Mouse (Mus musculus) kidney, postnatal 36 days (tissue): ENCODE results near the gene Tbc1d7.

Experiments
- DNase-seq, 2 experiments: peaks; one replicate each; pipeline ENCODE4 v3.0.0; 2021 to 2022; ENCODE audit warnings: mixed read lengths in 2 of 2

The Tbc1d7 gene

DNA sequence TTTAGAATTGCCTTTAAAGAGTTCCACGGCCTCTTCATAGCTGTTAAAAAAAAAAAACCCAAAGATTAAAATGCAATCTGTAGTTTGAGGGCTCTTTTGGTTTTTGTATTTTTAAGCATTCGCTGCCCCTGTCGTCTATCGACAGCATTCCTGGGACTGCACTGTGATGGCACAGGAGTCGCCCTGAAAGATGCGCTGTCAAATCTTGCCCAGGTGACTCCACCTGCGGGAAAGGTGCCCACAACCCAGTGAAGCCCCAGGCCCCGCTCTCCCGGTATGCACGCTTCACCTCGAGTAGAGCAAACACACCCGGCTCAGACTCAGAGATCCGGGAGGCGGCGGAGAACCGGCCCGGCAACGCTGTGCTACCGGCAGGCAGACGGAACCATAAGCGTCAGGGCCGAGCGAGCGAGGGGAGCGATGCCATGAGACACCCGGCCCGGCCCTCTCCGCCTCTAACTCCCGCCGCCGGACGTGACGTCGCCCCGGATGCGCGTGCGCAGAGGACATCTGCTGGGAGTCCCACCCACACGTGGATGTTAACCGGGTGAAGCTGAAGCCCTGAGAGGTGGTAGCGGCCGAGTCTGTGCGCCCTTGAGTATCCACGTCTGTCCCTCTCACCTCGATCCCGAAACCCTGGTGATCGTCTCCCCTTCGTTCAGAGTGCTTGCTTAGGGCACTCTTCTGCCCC lies at the start of gene Tbc1d7:
Gene Tbc1d7 (minus strand): TSS at position 482 of the 691 bp plus-strand sequence.
- peak; percentile 98 to 100 for DNase-seq

DNA sequence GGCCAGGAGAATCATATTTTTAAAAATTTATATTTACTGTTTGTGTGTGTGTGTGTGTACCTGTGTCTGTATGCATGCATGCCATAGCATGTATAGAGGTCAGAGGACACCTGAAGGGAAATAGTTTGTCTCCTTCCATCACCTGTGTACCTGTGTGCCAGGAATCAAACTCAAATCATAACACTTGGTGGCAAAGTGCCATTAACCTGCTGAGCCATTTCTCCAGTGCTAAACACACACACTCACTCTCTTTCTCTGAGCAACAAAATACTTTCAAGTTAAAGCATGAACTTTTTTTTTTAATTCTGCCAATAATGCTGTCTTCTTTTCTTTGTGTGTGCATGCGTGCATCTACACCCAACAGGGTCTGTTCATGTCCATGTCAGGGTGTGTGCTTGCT lies 49.3 kb upstream of the Tbc1d7 start:
- DNase-seq = no peak

DNA sequence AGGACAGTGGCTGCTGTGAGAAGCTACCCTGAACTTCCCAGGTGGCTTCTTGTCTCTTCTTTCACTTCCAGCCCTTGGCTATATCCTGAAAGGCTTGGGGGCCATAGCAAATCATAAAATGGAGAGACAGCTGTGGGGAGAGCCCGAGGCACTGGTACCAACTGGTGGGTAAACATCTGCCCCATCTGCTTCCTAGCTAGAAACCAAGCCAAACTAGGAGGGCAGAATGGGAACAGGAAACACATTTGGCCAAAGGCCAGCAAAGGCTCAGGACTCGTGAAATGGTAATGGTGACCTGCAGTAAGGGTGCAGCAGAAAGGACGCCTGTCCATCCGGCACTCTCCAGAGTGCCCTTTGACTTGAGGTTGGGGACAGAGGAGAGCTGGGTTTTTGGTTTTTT lies 47.5 kb upstream of the Tbc1d7 start:
- DNase-seq = peak; percentile 42 to 63

DNA sequence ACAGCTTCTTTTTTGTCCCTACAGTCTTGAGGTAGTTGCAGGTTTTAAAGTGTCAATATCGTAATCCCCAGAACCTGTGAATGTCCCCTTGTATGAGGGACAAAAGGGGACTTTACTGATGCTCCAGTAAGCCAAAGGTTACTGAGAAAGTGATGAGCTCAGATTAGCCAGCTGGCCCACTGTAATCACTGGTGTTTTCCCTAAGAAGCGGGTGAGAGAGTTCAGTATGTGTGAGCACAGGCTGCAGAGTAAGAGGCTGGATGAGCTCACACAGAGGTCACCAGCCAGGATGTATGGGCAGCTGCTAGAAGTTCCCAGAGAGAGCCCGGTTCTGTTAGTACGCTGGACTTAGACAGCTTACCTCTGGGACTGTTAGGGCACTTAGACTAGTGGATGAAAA lies 47.0 kb upstream of the Tbc1d7 start:
- DNase-seq = no peak

DNA sequence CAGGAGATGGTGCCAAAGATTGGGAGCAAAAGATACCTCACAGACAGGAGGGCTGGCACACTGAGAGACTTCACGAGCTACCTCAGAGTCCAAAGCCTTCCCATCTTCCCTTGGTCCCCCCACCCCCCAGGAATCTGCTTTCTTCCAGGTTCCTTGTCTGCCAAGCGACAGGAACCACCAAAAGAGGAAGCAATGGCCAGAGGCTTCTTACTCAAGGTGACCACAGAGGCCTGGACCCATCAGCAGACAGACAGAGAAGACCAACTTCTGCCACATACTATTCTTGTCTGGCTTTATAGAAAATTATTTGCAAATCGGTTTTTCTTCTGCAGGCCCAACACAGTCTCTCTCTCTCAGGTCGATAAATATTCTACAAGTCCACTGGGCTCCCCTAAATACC lies 46.4 kb upstream of the Tbc1d7 start:
- no peak for DNase-seq

DNA sequence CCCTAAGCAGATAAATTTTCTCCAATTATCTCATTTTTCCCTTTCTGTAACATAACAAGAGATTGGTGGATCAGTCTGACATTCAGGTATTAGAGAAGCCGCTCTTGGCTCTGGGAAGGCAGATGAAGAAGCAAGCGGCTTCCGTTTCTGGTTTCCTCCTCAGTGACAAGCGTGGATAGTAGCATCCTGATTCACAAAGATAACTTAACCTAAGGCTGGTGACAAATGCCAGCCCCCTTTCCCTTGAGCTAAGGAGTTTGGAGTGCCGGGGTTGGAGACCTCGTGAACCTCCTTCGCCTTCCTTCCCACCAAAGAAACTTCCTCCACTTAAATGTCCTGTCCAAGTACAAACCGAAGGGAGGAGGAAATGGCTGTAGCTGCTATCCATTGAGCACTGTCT lies 45.8 kb upstream of the Tbc1d7 start:
- DNase-seq = no peak

DNA sequence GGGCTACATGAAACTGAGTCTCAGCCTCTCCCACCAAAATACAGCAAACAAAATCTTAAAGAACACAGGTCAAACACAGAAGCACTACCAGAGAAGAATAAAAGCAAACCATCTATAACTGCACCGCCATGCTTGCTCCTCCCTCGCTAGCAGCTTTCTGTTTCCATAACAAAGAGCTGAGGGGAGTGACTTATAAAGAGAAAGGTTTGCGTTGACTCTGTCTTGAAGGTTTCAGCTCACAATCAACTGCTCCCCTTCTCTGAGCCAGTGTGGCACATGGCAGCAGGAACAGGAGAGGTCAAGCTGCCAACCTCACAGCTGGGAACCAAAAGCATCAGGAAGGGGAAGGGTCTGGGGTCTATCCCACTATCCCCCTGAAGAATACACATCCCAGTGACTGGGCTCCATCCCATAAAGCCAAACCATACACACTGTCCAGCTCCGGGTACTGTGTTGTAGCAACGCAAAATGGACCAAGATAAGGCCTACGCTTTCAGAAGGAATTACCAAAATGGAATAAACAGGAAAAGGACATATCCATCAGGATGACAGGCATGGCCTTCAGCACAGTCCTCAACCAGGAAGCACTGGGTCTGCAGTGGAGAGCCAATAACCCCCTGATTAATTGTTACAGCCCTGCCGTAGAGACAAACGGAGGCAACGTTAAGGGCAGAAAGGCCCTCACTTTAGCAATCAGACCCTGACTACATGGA lies 44.8 kb upstream of the Tbc1d7 start:
- DNase-seq = no peak

DNA sequence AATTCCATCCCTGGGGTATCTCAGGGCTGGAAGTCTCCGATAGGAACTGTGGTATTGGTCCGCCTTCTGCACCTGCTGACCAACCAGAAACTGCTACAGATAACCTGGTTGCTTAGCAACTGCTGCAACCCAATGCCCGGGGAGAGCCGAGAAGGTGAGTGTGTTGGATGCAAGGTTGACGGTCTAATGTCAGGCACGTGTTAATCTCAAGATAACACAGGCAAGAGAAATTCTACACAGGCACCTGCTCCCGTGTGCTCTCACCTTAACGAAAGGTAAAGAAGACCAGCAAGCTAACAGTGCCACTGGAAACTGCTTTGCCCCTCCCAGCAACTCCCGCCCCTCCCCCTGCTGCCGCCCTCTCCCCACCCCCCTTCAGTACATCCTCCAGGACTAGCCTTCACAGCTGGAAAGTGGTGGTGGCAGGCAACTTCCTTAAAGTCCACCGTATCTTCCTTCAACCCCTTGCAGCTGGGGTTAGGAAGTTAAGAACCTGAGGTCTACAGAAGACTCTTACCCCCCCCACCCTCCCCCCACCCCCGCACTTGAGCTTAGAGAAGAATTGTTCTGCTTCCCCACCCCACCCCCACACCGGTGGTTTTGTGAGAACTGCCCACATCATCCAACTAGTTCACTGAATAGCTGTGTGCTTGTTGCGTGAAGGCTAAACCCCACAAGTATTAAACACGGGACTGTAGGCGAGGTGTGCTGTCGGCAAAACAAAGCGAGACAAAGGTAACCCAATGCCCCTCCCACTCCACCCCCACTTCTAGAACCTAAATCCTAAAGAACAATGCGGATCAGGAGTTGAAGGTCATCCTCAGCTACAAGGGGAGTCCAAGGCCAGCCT lies 44.1 kb upstream of the Tbc1d7 start:
- DNase-seq = no peak

DNA sequence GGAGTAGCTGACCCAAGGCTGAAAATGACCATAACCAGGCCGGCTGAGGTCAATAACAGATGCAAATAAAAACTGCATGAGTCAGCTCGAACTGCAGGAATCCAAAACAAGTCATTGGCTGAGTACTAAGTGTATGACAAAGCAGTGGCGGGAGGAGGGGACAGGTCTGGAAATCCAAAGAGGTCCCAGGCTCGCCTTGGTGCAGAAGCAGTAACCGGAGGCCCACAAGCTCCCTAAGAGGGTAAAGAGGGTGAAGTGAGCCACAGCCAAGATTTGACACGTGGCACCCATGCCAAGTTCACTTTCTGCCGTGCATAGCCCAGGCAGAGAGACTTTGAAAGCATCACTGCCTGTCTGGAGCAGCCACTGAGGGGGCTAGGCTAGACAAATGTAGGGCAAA lies 41.0 kb upstream of the Tbc1d7 start:
- peak; percentile 40 to 63 for DNase-seq

DNA sequence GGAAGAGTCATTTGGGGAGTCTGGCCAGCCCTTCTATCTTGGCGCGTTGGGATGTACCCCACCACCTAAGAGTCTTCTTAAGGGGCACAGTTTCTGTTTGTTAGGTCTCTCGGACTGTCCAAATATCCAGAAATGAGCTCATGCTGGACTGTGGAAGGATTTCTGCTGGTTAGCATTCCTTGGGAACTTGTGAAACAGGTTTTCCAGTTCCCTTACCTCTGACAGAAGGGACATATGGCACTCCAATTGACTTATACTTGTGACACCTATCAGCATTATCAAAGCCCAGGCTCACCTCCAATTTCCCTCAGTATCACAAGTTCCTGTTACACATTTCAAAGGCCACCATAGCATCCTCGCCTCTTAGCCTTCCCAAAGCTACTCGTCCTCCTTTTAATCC lies 39.7 kb upstream of the Tbc1d7 start:
- no peak for DNase-seq

DNA sequence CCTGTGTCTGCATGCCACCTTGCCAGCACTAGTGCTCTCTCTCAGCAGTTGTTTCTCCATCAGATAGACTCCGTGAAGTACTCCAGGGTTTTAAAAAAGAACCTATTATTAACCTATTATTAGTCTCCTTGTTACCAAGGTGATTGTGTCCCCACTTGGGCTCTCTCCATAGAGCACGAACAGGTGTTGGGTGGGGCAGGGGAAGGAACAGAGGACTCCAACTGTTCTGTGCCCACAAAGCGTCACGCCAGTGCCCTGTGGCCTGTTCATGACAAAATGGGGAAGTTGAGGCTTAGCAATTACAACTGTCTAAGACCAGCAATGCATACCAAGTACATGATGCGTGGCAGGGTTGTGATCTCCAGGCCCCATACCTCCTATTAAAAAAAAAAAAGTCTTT lies 38.3 kb upstream of the Tbc1d7 start:
- DNase-seq = no peak

DNA sequence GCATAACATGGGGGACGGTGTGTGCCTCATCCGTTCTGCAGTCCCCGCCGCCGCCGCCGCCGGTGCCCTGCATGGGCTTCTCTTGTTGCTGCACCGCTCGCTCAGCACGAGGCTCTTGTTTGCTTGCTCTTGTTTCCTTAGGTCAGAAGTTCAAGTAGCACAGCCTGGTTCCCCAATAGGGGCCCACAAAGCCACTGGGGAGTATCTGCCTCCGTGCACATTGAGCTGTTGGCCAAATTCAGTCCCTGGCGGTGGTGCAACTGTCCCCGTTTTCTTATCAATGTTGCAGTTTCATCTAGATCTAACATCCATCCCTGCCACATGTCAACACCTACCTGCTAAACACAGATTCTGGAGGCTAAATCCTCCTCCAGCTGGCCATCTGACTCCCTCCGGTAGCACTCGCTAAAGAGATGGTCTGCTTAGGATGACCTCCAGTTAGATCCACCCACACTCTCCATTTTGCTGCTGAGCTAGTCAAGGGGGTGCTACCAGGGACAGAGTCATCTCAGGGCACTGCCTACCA lies 37.7 kb upstream of the Tbc1d7 start:
- no peak for DNase-seq

DNA sequence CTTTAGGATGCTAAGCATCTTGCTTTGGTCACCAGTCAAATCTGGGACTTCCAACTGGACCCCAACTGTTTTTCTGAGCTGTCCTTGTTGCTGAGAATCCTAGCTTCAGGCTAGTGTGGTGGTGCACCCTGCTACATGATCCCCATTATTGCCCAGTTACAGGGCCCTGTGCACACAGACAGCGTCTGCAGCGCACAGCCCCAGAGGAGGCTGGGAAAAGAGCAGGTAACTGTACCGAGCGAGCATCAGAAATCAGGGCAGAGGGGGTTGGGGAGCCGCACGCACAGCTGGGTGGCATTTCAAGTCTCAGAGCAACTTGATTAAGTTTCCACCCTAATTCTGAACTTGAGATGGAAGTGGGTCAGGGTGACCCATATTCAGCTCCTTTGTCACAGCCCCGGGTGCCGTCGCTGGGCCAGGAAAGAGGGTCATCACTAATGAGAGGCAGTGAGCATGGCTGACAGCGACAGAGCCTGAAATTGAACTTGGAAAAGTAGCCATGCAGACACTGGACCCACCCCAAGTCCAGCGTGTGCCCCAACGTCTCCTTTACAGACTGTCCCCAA lies 34.9 kb upstream of the Tbc1d7 start:
- DNase-seq = no peak

DNA sequence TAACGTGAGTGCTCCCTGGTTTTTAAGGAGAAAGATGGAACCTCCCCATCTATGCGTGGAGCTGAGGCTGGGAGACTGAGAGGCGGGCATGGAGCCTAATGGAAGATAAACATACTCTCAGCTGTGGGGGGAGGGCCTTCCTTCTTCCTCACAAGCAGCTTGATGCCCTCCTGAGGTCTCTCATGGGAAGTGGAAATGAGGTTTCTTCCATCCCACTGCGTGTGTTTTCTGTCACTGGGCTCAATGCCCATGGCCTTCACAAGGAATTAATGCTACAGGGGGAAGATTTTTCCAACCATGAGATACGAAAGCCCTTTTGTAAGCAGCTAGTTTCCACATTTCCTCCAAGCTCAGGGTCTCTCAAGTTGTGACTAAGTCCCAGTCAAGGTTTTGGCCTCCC lies 32.3 kb upstream of the Tbc1d7 start:
- DNase-seq = no peak

DNA sequence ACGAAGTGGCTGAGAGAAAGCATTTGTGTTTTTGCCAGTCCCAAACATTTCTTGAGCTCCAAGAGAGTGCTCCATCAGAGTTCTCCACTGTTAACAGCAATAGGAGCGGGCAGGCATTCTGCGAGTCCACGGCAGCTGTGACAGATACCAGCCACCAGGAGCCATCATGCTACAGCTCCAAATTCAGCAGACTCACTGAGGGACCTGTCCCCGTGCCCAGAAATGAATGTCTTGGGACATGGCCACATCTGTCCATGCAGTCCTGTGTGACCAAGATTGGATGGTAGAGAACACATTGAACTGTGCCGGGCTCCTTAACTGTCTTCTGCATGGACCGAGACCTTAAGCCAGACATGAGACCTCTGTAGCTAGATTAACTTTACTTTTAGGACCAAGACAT lies 31.9 kb upstream of the Tbc1d7 start:
- no peak for DNase-seq

DNA sequence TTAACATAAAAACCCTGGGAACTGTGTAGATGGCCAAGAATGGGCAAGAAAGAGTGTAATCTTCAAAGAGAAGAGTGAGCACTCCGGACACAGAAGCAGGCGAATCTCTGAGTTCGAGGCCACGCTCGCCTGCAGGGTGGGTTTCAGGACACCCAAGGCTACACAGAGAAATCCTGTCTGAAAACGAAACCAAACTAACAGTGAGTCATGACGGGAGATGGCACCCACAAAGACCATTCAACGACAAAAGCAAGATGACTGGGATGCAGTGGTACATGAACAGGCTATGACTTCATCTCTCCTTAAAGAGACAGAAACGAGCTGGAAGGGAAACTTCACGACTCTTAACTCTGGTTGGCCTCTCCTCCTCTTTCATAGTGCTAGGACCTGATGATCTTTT lies 31.1 kb upstream of the Tbc1d7 start:
- DNase-seq = no peak

DNA sequence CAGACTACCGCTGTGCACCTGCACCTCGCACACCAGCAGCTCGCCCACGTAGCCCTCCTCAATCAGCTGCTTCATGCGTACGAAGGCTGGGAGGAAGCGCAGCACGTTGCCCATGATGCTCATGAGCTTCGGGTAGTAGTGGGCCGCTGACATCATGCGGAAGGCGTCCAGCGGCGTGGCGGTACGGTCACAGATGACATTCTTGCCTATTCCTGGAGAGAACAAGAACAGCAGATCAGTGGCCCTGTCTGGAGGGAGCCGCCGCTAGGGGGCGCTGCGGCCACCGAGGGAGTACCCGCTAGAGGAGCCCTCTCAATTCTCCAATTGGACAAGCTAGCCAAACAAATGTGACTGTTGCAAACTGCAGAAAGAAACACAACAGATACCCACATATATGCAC lies 29.7 kb upstream of the Tbc1d7 start:
- peak; percentile 31 to 80 for DNase-seq

DNA sequence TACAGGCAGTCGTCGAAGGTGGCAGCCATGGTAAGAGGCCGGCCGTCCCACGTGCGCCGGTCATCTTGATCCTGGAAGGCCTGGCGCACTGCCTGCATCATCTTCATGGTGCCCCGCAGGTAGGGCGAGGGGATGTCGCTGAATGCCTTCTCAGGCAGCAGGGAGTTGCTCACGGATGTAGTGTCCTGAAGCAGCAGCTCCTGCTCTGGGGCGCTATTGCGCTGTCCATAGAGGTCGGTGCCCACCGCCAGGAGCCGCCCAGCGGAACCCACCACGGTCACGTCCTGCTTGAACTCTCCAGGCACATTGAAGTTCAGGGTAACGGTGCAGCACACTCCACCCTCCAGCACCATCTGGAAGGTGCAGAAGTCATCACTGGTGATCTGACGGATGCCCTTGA lies 29.2 kb upstream of the Tbc1d7 start:
- no peak for DNase-seq

DNA sequence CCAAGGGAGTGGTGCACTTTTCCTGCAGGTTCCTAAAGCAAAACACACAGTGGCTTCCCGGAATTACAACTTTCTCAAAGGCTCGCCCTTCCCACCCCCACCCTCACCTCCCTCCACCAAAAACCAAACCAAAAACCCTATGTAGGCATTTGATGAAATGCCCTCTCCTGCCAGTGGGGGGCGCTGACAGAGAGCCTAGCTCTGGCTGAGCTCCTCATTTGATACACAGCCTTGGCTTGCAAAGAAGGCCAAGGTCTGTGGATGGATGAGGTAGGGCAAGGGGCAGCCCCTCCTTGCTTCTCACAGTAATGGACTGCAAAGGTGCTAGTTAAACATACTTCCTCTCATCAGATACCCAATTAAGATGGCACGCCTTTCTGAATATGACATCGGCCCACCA lies 28.4 kb upstream of the Tbc1d7 start:
- DNase-seq = peak; percentile 35 to 75

DNA sequence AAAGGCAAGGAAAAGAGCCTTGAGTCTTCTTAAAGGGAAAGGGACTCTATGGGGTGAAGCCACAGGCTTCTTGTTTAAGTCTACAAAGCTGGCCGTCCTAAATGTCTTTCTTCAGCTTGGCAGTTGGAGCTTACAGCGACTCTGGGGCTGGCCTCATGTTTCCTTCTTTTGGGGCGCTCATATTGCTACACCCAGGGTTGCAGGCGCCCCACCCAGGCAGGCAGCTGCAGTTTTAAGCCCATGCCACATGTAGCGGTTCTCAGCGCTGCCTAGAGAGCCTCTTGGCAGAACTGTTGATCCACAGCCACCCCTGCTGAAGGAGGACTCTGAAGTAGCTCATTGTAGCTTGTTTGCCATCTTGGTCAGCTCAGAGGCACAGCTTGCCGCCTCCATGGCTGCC lies 28.0 kb upstream of the Tbc1d7 start:
- DNase-seq = no peak

DNA sequence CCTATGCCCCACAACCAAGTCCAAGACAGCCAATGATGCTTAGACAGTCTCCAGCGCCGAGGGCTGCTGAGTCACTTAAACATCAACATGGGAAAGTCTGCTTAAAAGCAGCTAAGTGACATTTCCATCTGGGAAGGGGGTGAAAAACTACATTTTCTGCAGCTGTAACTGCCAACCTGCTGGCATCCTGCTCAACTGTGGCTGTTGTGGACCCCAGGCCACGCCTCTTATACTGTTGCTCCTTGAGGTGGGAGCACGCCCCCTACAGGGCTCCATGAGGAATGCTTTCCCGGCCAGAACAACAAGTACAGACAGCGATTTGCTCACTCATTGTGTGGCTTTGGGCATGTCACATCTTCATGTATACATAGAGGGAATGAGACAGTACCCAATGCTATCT lies 25.9 kb upstream of the Tbc1d7 start:
- no peak for DNase-seq

DNA sequence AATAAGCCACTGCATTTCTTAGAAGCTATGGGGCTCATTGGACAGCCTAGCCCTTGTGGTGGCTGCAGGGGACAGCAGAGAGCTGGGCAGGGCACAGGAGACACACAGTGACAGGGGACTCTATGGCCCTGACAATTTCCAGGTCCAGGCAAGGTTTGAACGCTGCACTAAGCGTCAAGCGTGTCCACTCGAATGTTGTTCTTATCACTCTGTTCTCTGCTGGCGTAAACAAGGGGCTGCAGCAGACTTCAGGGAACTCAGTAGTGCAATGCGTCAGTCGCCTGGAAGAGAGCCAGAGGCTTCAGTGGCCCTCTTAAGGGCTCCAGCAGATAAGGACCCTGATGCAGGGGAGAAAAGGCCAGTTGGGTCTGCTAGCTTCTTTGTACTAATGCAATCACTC lies 24.7 kb upstream of the Tbc1d7 start:
- DNase-seq = no peak

DNA sequence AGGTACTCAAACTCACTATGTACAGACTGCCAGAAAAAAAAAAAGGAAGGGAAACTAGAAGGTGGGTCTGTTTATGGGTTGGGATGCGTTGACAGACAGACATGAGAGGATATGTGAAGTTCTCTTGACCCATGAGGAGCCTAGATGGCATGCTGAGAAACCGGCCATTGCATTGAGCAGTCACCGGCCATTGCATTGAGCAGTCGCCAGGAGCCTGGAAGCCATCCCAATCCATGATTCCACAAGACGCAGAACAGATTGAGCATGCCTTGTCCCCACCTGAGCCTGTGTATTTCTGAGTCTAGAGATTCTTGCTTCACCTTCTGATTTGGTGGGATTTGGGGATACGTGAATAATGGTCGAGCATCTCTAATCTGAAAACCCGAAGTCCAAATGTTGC lies 22.6 kb upstream of the Tbc1d7 start:
- no peak for DNase-seq
